Mouse (Mus musculus) testis, adult 10 weeks (tissue): ENCODE data around the gene Prdm16. TPM values are rescaled to one million over a fixed set of nuclear protein-coding genes. Genes with fewer than 3 reads are reported as not detected.

Source experiments
- polyA plus RNA-seq: library from polyadenylated mRNA; stranded (reverse); fragments of 350-450 nt; fragmentation: Illumina TruSeq; extraction: RNeasy Lipid Tissue Mini Kit (QIAGEN cat#74804); gene quantifications from one replicate; pipeline ENCODE4 v1.2.3, GENCODE M21; 2014; ENCODE audit warnings: low read depth, low replicate concordance

Gene Prdm16
- polyA plus RNA-seq: 0.43 TPM

DNA sequence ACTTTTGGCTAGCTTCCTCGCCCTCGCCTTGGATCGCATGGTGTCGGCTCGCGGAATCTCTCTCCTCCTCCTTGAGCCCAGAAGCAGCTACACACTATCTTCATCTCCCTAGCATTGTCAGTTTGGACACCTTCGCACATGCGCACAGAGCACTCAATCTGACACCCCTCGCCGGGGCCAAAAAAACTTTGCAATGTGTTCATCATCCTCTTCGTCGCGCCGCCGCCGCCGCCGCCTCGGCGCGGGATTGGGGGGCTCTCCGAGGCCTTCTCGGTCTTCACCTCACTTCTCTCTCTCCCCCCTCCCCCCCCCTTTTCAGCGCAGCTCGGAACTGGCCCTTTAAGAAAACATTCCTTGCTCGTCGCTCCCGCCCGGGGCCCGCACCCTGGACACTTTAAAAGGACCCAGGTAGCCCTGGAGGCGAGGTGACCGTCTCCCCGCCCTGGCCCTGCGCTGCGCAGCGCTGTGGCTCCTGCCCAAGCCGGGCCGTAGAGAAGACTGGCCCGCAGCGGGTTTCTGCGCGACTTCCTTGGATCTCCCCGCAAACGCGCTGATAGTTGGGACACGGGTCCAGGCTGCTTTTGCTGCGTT lies at the start of gene Prdm16:
TSS of gene Prdm16 (minus strand) at position 153 of the 591 bp plus-strand sequence.

DNA sequence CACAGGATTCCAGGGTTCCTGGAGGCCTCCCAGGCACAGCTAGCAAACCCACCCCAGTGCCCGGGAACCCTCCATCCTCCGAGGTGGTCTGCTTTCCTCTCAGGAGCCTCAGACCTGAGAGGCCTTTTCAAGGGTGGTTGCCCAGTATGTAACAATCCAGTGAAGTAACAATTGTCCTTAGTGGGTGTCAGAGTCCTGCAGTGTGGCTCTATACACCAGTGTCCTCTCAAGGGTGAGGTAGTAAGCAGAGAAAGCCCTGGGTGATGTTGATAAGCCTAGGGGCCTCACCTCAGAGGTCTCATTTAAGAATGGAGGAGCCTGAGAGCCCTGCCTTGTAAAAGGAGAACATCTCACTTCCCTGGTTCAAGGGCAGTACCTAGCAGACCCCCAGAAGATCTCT lies 31.1 kb upstream of the Prdm16 start, which contains the start of gene Actrt2:
TSS of gene Actrt2 (minus strand) at position 101 of the 400 bp plus-strand sequence.

DNA sequence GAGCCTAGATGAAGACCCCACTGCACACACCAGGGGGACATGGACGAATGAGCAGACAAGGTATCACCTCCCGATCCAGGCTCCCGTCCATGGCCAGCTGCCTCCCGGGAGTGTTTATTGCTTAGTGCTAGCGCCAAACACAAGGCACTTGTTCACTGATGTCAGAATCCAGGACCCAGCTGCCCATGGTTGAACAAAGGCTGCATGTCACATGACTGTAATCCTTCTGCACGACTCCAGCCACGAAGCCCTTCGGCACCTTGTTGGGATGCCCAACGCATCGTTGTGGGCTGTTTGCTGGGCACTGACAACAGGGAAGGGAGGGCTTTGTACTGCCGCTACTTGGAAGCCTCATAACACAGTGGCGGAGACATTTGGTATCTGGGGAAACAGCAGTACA lies 300.9 kb downstream of the Prdm16 start, which contains the start of gene B230104I21Rik:
TSS of gene B230104I21Rik (plus strand) at position 367 of the 400 bp plus-strand sequence.

DNA sequence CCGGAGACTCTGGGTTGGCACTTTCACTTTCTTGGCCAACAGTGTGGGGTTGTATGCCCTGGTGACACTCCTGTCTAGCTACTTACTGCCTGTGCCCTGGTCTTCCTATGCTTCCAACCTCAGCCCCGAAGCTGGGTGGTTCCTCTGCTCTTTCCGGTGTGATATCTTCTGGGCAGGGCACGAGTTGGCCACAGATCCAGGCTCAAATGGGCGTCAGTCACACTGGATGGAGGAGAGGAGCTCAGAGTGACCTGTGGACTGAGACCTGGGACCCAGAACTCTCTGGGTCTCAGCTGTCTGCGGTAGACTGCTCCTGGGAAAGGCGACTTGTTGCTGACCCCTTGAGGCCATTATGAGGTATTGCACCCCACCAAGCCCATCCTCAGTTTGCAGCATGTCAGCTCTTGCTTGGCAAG lies 335.2 kb downstream of the Prdm16 start, which contains the start of gene Arhgef16:
TSS of gene Arhgef16 (minus strand) at position 211 of the 416 bp plus-strand sequence.

Other genes starting within 250 kb of the Prdm16 start
- gene Actrt2, start 31.0 kb upstream of the Prdm16 start, polyA plus RNA-seq: 30.9 TPM
- 0.49 TPM for gene Ttc34, start 200.6 kb upstream of the Prdm16 start, polyA plus RNA-seq
- gene Mmel1, start 232.7 kb upstream of the Prdm16 start, polyA plus RNA-seq: 35.2 TPM